Mouse (Mus musculus): ENCODE data around the gene Pak3. TPM values are rescaled to one million over a fixed set of nuclear protein-coding genes. Genes with fewer than 3 reads are reported as not detected.

Pak3 gene
- polyA plus RNA-seq, 1 experiment from 2014 or later = 2.0 TPM

DNA sequence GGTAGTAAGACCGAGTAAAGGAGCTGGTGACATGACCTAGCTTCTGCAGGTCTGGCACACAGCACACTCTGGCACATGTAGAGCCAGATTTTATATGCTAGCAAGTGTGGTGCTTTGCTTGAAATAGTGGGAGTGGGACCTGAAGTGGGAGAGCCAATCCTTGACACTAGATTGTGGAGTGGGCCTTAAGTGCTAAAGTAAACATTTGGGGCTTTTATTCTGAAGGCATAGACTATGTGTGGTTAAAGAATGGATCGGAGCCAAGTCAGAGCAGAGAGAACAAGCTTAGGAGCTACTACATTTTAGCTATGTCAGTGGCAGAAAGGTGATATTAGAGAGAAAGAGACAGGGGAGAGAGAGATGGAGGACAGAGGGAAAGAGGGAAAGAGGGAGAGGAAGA, 61.5 kb downstream of the Pak3 start:
- no peaks in the 10 kb centered on the region for H3K9me3 ChIP-seq (ENCODE audit: control insufficient read depth, low read length)
- no peak overlapping the region for H3K27ac ChIP-seq (replicated peaks)
- H3K4me1 ChIP-seq (replicated peaks; ENCODE audit: control insufficient read depth, insufficient read depth) = no peaks in the 10 kb centered on the region
- WGBS = 51% methylated on average over 2 of the region's 2 CpGs
- no peak overlapping the region for H3K4me2 ChIP-seq (replicated peaks; ENCODE audit: low read depth)
- H3K36me3 ChIP-seq (ENCODE audit: control insufficient read depth, insufficient read depth, low read length) = no peaks in the 10 kb centered on the region
- no peak for DNase-seq (ENCODE audit: low spot score)
- H3K9ac ChIP-seq (ENCODE audit: low read length) = no peak overlapping the region
- no peak for TF ChIP-seq CTCF (IDR thresholded peaks at IDR 0.05; ENCODE audit: low read depth)
- no peak overlapping the region for H3K4me3 ChIP-seq (ENCODE audit: low read depth, low read length)
- H3K27me3 ChIP-seq (ENCODE audit: control insufficient read depth, insufficient read depth, low read length) = no peaks in the 10 kb centered on the region
- ATAC-seq (ENCODE audit: low FRiP score, low TSS enrichment) = no peak

DNA sequence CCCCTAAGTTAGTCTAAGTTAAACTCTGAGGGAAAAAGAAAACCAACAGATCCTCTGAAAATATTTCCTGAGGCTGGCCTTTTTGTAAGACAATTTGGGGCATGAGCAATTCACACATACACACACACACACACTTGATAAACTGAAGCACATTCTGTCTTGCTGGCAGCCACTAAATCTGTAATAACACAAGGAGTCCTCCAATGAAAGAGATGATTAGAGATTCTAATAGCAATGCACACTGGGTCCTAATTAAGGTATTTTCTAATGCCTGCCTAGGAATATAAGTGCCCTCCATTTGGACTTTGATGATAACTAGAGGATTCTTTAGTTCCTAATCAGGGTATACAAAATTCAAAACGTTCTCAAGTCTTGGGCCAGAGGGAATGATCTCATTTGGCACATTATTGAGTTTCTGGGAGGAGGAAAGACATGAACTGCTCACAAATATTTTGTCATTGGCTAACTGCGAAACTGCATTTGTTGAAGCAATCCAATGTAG, 62.1 kb downstream of the Pak3 start:
- TF ChIP-seq EP300 (optimal IDR thresholded peaks at IDR 0.05) (no peak), CTCF (IDR thresholded peaks at IDR 0.05; ENCODE audit: low read depth) (no peak)
- Histone ChIP-seq H3K9ac (ENCODE audit: low read length) (no peak overlapping the region), H3K9me3 (ENCODE audit: control insufficient read depth, low read length) (no peaks in the 10 kb centered on the region), H3K27me3 (ENCODE audit: control insufficient read depth, insufficient read depth, low read length) (no peaks in the 10 kb centered on the region), H3K4me3 (ENCODE audit: low read depth, low read length) (no peak overlapping the region), H3K4me2 (replicated peaks; ENCODE audit: low read depth) (no peak overlapping the region), H3K27ac (replicated peaks) (no peak overlapping the region), H3K36me3 (ENCODE audit: control insufficient read depth, insufficient read depth, low read length) (no peaks in the 10 kb centered on the region), H3K4me1 (replicated peaks; ENCODE audit: control insufficient read depth, insufficient read depth) (no peaks in the 10 kb centered on the region)
- no peak for DNase-seq (ENCODE audit: low spot score)
- WGBS = 44% methylated on average over 2 of the region's 2 CpGs
- no peak for ATAC-seq (ENCODE audit: low FRiP score, low TSS enrichment)

DNA sequence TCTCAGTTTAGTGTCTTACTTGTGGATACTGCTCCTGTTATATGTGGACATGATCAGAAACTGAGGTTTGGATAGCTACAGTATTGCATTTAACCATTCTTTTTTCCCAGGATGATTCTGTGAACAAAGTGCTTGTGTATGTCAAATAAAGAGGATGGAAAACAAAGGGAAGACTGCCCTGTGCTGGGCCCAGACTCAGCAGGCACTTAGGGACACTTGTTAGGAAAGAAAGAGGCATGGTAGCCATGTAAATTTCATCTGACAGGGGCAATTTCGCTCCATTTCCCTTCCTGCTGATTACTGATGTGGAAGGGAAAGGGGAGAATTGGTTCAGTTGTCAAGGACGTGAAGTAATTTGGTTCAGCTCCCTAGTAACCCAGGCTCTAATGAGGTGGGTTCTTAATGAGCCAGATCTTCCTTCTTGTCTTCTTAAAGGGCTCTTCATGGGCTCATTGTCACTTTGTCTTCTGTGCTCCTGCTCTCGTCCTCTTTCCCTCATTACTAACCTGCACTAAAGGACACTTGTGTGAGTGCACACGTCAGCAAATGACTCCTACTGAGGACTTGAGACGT, 88.6 kb downstream of the Pak3 start:
- DNase-seq (ENCODE audit: low spot score) (no peak), ATAC-seq (ENCODE audit: low FRiP score, low TSS enrichment) (no peak)
- 63% methylated on average over 5 of the region's 5 CpGs for WGBS
- H3K9me3 ChIP-seq (ENCODE audit: control insufficient read depth, low read length) = no peaks in the 10 kb centered on the region
- no peak for TF ChIP-seq CTCF (IDR thresholded peaks at IDR 0.05; ENCODE audit: low read depth)
- no peak for TF ChIP-seq EP300 (optimal IDR thresholded peaks at IDR 0.05)
- H3K4me2 ChIP-seq (replicated peaks; ENCODE audit: low read depth) = no peak overlapping the region
- no peak overlapping the region for H3K27ac ChIP-seq (replicated peaks)
- no peaks in the 10 kb centered on the region for H3K27me3 ChIP-seq (ENCODE audit: control insufficient read depth, insufficient read depth, low read length)
- H3K9ac ChIP-seq (ENCODE audit: low read length) = no peak overlapping the region
- H3K36me3 ChIP-seq (ENCODE audit: control insufficient read depth, insufficient read depth, low read length) = no peaks in the 10 kb centered on the region
- H3K4me3 ChIP-seq (ENCODE audit: low read depth, low read length) = no peak overlapping the region
- H3K4me1 ChIP-seq (replicated peaks; ENCODE audit: control insufficient read depth, insufficient read depth) = no peaks in the 10 kb centered on the region

DNA sequence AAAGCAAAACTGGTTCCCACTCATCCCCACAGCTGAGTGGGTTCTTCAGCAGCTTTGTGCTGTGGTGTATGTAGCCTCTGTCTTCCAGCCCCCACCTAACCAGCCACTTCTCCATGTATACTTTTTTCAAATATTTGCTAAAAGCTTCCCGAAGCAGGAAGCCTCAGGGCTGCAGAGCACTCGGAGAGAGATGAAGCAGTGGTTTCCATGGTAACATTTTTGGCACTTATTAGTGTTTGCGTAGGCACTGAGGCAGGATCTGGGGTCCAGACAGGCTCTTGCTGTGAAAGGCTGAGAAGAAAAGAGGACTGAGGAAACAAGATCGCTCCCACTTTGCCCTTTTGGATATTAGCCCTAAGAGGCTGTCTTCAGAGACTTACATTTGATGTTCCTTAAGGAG, 100.3 kb downstream of the Pak3 start:
- H3K4me1 ChIP-seq (replicated peaks; ENCODE audit: control insufficient read depth, insufficient read depth) = no peaks in the 10 kb centered on the region
- H3K27ac ChIP-seq (replicated peaks) = no peak overlapping the region
- H3K4me3 ChIP-seq (ENCODE audit: low read depth, low read length) = no peak overlapping the region
- DNase-seq (ENCODE audit: low spot score) (no peak), ATAC-seq (ENCODE audit: low FRiP score, low TSS enrichment) (no peak)
- H3K9me3 ChIP-seq (ENCODE audit: control insufficient read depth, low read length) = no peaks in the 10 kb centered on the region
- no peaks in the 10 kb centered on the region for H3K27me3 ChIP-seq (ENCODE audit: control insufficient read depth, insufficient read depth, low read length)
- no peak overlapping the region for H3K9ac ChIP-seq (ENCODE audit: low read length)
- WGBS = 29% methylated on average over 4 of the region's 4 CpGs
- no peak overlapping the region for H3K4me2 ChIP-seq (replicated peaks; ENCODE audit: low read depth)
- no peaks in the 10 kb centered on the region for H3K36me3 ChIP-seq (ENCODE audit: control insufficient read depth, insufficient read depth, low read length)
- TF ChIP-seq EP300 (optimal IDR thresholded peaks at IDR 0.05) = no peak
- no peak for TF ChIP-seq CTCF (IDR thresholded peaks at IDR 0.05; ENCODE audit: low read depth)

DNA sequence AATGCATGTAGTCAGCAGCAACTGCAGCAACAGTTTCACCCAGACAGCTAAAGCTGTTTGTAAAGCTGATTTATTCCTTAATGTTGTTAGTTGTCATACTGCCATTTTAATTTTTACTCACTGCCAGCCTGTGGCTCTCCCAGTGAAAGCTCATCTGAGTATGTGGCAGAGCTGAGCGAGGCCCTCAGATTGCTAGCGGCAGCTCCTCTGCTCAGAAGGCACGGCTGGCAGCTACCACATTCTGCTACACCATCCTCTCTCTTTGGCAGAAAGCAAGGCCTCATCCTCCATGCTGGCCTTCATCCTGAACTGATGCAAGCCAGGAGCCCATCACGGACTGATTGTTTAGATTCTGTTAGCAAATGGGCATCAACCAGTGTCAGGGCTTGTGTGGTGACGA, 109.4 kb downstream of the Pak3 start:
- TF ChIP-seq EP300 (optimal IDR thresholded peaks at IDR 0.05) (no peak), CTCF (IDR thresholded peaks at IDR 0.05; ENCODE audit: low read depth) (no peak)
- no peak overlapping the region for H3K9ac ChIP-seq (ENCODE audit: low read length)
- WGBS = 62% methylated on average over 5 of the region's 5 CpGs
- no peaks in the 10 kb centered on the region for H3K36me3 ChIP-seq (ENCODE audit: control insufficient read depth, insufficient read depth, low read length)
- no peaks in the 10 kb centered on the region for H3K27me3 ChIP-seq (ENCODE audit: control insufficient read depth, insufficient read depth, low read length)
- ATAC-seq (ENCODE audit: low FRiP score, low TSS enrichment) (no peak), DNase-seq (ENCODE audit: low spot score) (no peak)
- no peaks in the 10 kb centered on the region for H3K9me3 ChIP-seq (ENCODE audit: control insufficient read depth, low read length)
- H3K27ac ChIP-seq (replicated peaks) = no peak overlapping the region
- H3K4me1 ChIP-seq (replicated peaks; ENCODE audit: control insufficient read depth, insufficient read depth) = no peaks in the 10 kb centered on the region
- no peak overlapping the region for H3K4me3 ChIP-seq (ENCODE audit: low read depth, low read length)
- no peak overlapping the region for H3K4me2 ChIP-seq (replicated peaks; ENCODE audit: low read depth)

DNA sequence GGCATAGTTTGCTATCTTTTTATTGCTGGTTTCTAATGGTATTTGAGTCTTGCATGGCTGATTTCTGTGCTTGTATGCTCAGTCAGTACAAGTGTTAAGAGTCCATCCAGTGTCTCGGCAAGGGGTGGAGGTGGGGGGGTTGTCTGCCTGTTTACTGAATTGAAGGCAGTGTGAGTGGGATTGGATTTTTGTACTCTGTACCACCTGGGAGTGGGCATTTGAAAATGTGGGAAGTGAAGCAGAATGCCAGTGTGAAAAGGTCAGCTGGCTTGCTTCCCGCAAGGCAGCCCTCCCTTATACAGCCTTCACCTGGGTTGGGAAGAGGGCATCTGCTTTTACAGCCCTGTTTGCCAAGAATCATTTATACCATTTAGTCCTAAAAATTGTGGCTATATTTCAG, 125.5 kb downstream of the Pak3 start:
- Histone ChIP-seq H3K4me3 (ENCODE audit: low read depth, low read length) (no peak overlapping the region), H3K4me2 (replicated peaks; ENCODE audit: low read depth) (no peak overlapping the region), H3K36me3 (ENCODE audit: control insufficient read depth, insufficient read depth, low read length) (no peaks in the 10 kb centered on the region), H3K4me1 (replicated peaks; ENCODE audit: control insufficient read depth, insufficient read depth) (no peaks in the 10 kb centered on the region), H3K27me3 (ENCODE audit: control insufficient read depth, insufficient read depth, low read length) (no peaks in the 10 kb centered on the region), H3K9me3 (ENCODE audit: control insufficient read depth, low read length) (no peaks in the 10 kb centered on the region), H3K9ac (ENCODE audit: low read length) (no peak overlapping the region), H3K27ac (replicated peaks) (no peak overlapping the region)
- DNase-seq (ENCODE audit: low spot score) (no peak), ATAC-seq (ENCODE audit: low FRiP score, low TSS enrichment) (no peak)
- TF ChIP-seq CTCF (IDR thresholded peaks at IDR 0.05; ENCODE audit: low read depth) (no peak), EP300 (optimal IDR thresholded peaks at IDR 0.05) (no peak)
- 74% methylated on average over 2 of the region's 2 CpGs for WGBS
